Mouse (Mus musculus): Measurements from ENCODE around the gene Ube2e3. TPM values are rescaled to one million over a fixed set of nuclear protein-coding genes. Genes with fewer than 3 reads are reported as not detected.

The Ube2e3 gene
- 181 and 186 TPM in 2 replicates for polyA plus RNA-seq (2015; fragmentation: Nextera tagmentation; extraction: Ambion mirVana)

GRCm38 (mm10) chr2:78867726-78868510 lies at the start of gene Ube2e3:
Gene Ube2e3 (plus strand): TSS chr2:78868124.

Measured in neural tube, postnatal 0 days (tissue).